Mouse (Mus musculus) myocyte (in vitro differentiated cells): Measurements from ENCODE around the gene Shbg.

Source experiments
- CEBPB ChIP-seq: IDR thresholded peaks from 2 replicates; pipeline ENCODE4 v1.6.1; 2011; ENCODE audit warnings: mild to moderate bottlenecking, moderate library complexity; ENCODE audit not compliant: poor library complexity, insufficient read depth, severe bottlenecking
- E2F4 ChIP-seq: IDR thresholded peaks from one replicate; pipeline ENCODE4 v1.6.1; 2011; ENCODE audit warnings: mild to moderate bottlenecking, control low read depth, moderate library complexity; ENCODE audit not compliant: insufficient read depth
- MAX ChIP-seq: IDR thresholded peaks from one replicate; pipeline ENCODE4 v1.6.1; 2011; ENCODE audit warnings: low read depth, mild to moderate bottlenecking, control low read depth
- MYOD1 ChIP-seq, 3 experiments: IDR thresholded peaks; one replicate each; pipeline ENCODE4 v1.6.1; 2011; ENCODE audit warnings: control low read depth in 2 of 3, low read depth in 2 of 3, mild to moderate bottlenecking in 2 of 3, moderate library complexity in 1 of 3; ENCODE audit not compliant: insufficient read length in 2 of 3, control insufficient read depth in 1 of 3
- MYOG ChIP-seq, 3 experiments: IDR thresholded peaks; one replicate each; pipeline ENCODE4 v1.6.1; 2011; ENCODE audit warnings: control low read depth in 2 of 3, low read depth in 2 of 3, mild to moderate bottlenecking in 2 of 3; ENCODE audit not compliant: insufficient read length in 2 of 3, control insufficient read depth in 1 of 3, insufficient read depth in 1 of 3
- POLR2A ChIP-seq: IDR thresholded peaks from one replicate; pipeline ENCODE4 v1.6.1; 2011; ENCODE audit warnings: low read depth, mild to moderate bottlenecking, control low read depth, moderate library complexity; ENCODE audit not compliant: insufficient read length
- POLR2AphosphoS2 ChIP-seq: IDR thresholded peaks from one replicate; pipeline ENCODE4 v1.6.1; 2011; ENCODE audit warnings: low read depth, control low read depth; ENCODE audit not compliant: insufficient read length
- REST ChIP-seq: IDR thresholded peaks from one replicate; pipeline ENCODE4 v1.6.1; 2011; ENCODE audit warnings: mild to moderate bottlenecking, control low read depth, moderate library complexity; ENCODE audit not compliant: insufficient read depth, insufficient read length
- SRF ChIP-seq: IDR thresholded peaks from one replicate; pipeline ENCODE4 v1.6.1; 2011; ENCODE audit warnings: low read depth; ENCODE audit not compliant: control insufficient read depth, insufficient read length
- TCF12 ChIP-seq: IDR thresholded peaks from one replicate; pipeline ENCODE4 v1.6.1; 2011; ENCODE audit warnings: mild to moderate bottlenecking, control low read depth; ENCODE audit not compliant: poor library complexity, insufficient read depth, severe bottlenecking
- USF1 ChIP-seq: IDR thresholded peaks from one replicate; pipeline ENCODE4 v1.6.1; 2011; ENCODE audit warnings: low read depth, mild to moderate bottlenecking, control low read depth, moderate library complexity

GRCm38 (mm10) chr11:69616781-69617180 is 924 bp downstream of the Shbg start:
- no peak for TF ChIP-seq POLR2A
- TF ChIP-seq MYOG (IDR thresholded peaks at IDR 0.05; ENCODE audit: control insufficient read depth in 1 of 3, insufficient read depth in 1 of 3, insufficient read length in 2 of 3, low read depth in 2 of 3), result no peak
- TF ChIP-seq MAX, result no peak
- no peak for TF ChIP-seq CEBPB
- no peak for TF ChIP-seq MYOD1 (IDR thresholded peaks at IDR 0.05; ENCODE audit: control insufficient read depth in 1 of 3, insufficient read length in 2 of 3, low read depth in 2 of 3)
- no peak for TF ChIP-seq E2F4
- TF ChIP-seq REST, result no peak
- TF ChIP-seq USF1, result no peak
- no peak for TF ChIP-seq TCF12
- no peak for TF ChIP-seq SRF
- no peak for TF ChIP-seq POLR2AphosphoS2
